Mouse (Mus musculus): ENCODE measurements around the gene Strn4.

The Strn4 gene

DNA sequence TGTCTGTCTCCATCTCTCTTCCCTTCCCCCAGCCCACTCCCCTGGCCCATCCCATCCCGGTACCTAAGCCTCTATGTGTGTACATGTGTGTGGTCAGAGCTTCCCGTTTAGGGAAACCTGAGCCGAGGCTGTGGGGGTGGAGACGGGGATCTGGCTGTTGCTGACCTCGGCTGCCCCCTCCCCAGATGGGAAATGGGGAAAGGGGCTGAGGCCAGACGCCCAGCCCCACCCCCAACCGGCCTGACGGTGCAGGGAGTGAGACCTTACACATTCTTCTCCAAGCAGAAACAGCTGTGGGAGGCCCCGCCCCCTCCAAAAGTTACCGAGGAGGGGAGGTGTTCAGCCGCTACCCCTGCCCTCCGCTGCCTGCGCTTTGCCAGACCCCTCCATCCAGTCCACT, 60.9 kb downstream of the Strn4 start:
- peak; percentile 71 to 77 for DNase-seq

DNA sequence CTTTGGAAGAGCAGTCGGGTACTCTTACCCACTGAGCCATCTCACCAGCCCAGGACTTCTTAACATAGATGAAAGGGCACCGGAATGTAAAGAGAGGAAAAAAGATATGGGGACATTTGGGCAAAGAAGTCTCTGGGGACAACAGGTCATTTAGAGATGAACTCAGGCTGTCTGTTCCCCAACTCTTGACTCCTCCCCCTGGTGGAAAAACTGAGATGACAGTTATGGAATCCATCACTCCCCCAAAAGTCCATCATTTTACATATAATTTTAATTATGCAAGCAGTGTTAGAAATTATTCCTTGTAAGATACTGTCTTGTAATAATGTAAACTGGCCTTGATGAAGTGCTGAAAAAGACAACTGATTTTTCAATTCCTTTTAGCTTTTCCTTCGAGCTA, 62.0 kb downstream of the Strn4 start:
- no peak for DNase-seq

DNA sequence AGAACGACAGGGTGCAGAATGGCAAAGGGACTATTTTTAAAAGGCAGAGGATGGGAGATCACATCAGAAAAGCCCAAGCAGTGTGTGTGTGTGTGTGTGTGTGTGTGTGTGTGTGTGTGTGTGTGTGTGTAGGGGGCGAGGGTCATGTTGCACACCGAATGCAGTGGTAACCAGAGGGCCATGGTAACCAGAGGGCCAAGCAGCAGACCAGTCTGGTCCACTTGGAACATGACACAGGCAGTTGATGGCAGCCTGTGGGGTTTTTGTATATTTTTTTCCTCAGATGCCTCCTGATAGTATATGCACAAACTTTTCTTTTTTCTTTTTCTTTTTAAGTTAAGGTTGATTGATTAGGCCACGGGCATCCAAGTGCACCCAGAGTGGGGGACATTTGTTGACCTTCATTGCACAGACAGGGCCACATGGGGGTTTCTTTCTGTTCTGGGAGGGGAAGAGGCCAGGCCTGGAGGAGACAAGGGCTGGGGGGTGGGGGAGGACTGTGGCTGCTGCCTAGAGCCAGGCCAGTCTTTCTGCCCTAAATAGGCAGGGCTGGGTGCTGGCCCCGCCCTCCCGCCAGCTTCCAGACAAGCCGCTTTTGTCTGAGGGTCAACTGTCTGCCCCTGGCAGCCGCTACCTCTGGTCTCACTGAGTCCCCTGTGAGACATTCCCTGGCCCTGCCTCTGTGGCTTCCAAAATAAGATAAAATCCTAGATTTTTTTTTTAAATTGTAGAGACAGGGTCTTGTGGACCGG, 64.3 kb downstream of the Strn4 start:
- peak; percentile 61 to 73 for DNase-seq

DNA sequence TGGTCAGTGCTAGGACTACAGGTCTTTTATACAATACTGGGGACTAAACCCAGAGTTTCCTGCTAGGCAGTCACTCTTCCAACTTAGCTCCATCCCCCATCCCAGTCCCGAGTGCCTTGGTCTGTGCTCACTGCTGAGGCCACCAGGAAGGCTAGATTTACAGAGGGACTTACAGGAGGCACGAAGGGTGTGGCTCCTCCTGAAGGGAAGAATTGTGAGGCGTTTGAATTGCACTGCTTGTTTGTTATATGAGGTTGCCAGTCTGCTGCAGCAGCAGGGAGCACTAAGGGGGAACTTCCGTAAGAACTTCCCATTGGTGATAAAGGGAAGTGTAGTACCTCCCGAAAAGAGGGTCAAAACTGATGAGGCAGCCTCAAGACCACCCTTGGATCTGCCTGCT, 64.9 kb downstream of the Strn4 start:
- no peak for DNase-seq

DNA sequence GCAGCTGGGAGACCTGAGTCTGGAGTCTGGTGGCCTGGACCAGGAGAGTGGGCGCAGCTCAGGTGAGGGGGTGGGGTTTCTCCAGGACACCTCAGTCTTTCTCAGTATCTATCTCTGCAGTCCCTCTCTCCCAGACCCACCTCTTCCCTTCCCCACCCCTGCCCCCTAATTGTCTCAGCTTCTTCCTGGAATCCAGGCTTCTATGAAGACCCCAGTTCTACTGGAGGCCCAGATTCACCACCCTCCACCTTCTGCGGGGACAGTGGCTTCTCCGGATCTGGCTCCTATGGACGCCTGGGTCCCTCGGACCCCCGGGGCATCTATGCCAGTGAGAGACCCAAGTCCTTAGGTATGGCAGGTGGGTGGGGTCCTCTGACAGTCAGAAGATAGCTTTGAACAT, 67.5 kb downstream of the Strn4 start:
- no peak for DNase-seq

DNA sequence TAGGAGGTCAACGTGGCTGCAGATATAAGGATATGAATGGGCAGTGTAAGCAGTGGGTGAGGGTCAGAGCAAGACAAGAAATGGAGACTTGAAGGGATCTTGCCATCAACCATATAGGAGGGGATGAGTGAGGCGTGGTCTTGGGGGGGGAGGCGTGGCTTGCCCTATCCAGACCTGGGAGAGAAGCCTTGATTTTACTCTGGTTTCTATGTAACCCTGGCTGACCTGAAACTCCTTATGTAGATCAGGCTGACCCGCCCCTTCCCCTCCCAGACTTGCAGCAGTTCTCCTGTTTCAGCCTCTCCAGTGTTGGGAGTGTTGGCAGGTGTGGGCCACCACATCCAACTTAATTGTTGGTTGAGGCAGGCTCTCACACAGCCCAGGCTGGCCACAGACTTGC, 68.6 kb downstream of the Strn4 start:
- no peak for DNase-seq

DNA sequence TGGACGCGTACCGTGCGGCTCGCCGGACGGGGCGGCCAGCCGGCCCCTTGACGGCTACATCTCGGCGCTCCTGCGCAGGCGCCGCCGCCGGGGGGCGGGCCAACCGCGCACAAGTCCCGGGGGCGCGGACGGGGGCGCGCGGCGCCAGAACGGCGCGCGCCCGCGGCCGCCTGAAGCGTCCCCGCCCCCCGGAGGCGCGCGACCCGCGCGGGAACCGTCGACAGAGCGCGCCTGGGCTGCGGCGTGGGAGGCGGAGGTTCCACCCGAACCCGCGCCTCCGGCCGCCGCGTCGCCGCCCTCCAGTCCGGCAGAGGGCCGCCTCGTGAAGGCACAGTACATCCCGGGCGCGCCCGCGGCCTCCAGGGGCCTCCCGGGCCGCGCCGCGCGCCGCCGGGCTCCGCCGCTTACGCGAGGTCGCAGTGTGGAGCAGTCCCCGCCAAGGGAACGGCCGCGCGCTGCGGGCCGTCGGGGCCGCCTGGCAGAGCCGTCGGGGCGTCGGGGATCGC, 69.6 kb downstream of the Strn4 start:
- DNase-seq, result peak in 1 of 2 experiments; percentile 55

DNA sequence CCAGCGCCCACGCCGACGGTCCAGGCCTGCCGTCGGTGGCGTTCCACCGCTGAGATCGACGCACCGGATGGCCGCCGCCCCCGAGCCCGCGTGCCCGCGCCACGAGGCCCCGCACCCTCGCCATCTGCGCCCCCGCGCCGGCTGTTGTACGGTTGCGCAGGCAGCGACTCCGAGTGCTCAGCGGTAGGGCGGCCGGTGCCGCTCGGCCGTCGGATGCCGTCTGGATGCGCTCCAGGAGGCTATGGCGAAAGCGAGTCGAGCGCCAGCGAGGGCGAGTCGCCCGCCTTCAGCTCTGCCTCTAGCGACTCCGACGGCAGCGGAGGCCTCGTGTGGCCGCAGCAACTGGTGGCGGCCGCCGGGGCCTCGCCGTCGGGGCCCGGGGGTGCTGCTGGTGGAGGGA, 70.2 kb downstream of the Strn4 start:
- DNase-seq, result no peak

All from kidney, postnatal 4 days (tissue).